ENCODE assay signal across 18 mouse cellular contexts in genomic region chr15:87411978-87412377, GRCm38 (mm10).
"Had no signal": no experiment of that assay in that cellular context is flagged by ENCODE, and none has a peak within 500 bp of the region (broad histone marks: within the 10 kb centered on the region; RNA-seq: fewer than 3 reads in every experiment).

No protein-coding gene starts in this region.

- DNase-seq: gastrocnemius, adult 2 months; gastrocnemius, postnatal 10 days; gastrocnemius, postnatal 25 days; heart, adult 18-20 months; heart, postnatal 10 days; heart, postnatal 4 days; kidney, adult 18-20 months; kidney, adult 8-10 months; kidney, postnatal 10 days; kidney, postnatal 36 days; layer of hippocampus, adult 9-11 months; layer of hippocampus, postnatal 36 days; left cerebral cortex, postnatal 4 days had no signal

- ATAC-seq: hindbrain, embryonic 16.5 days; inflammation-experienced regulatory T-cells, adult 6 months; intestine, embryonic 15.5 days; intestine, postnatal 0 days; liver, embryonic 12.5 days had no signal
